Mouse (Mus musculus) limb, embryonic 15.5 days (tissue): ENCODE results near the gene Rabl6. TPM values are rescaled to one million over a fixed set of nuclear protein-coding genes. Genes with fewer than 3 reads are reported as not detected.

Experiments used
- ATAC-seq: fragments of 200-750 bp; cut with Nextera tagmentation; 2 replicates; pipeline ENCODE4 v1.8.0; 2017; ENCODE audit warnings: low read depth, moderate TSS enrichment; ENCODE audit not compliant: insufficient number of reproducible peaks, low FRiP score, low TSS enrichment
- H3K27ac ChIP-seq: fragments of 300-500 bp; sonication (generic); 2 replicates; pipeline ENCODE4 v1.5.1; 2015; ENCODE audit warnings: moderate library complexity, mild to moderate bottlenecking, inconsistent platforms
- H3K27me3 ChIP-seq: fragments of 300-500 bp; sonication (generic); 2 replicates; pipeline ENCODE4 v1.6.1; 2015; ENCODE audit warnings: inconsistent platforms
- H3K36me3 ChIP-seq: fragments of 300-500 bp; sonication (generic); 2 replicates; pipeline ENCODE4 v1.6.1; 2015; ENCODE audit warnings: inconsistent platforms
- H3K4me1 ChIP-seq: fragments of 300-500 bp; sonication (generic); 2 replicates; pipeline ENCODE4 v1.6.1; 2015; ENCODE audit warnings: inconsistent platforms
- H3K4me2 ChIP-seq: fragments of 300-500 bp; sonication (generic); 2 replicates; pipeline ENCODE4 v1.6.1; 2015; ENCODE audit warnings: mild to moderate bottlenecking, inconsistent platforms
- H3K4me3 ChIP-seq: fragments of 300-500 bp; sonication (generic); 2 replicates; pipeline ENCODE4 v1.5.1; 2015; ENCODE audit warnings: mild to moderate bottlenecking, inconsistent platforms
- H3K9ac ChIP-seq: fragments of 300-500 bp; sonication (generic); 2 replicates; pipeline ENCODE4 v1.6.1; 2015; ENCODE audit warnings: inconsistent platforms
- H3K9me3 ChIP-seq: fragments of 300-500 bp; sonication (generic); 2 replicates; pipeline ENCODE4 v1.6.1; 2016; ENCODE audit warnings: inconsistent platforms
- WGBS: fragments of 180-500 bp; shearing (Covaris S2); methylation state at CpG from one replicate; pipeline ENCODE4 v1.1.7; 2015; 5-methylcytosine and 5-hydroxymethylcytosine counted together
- polyA plus RNA-seq: library from polyadenylated mRNA; unstranded; fragments of >200 nt; fragmentation: Nextera tagmentation; extraction: Ambion mirVana; gene quantifications from 2 replicates; pipeline ENCODE4 v1.2.1, GENCODE M21; 2015

Rabl6 gene
- polyA plus RNA-seq, 1 experiment from 2014 or later = 73.6 TPM

GRCm38 (mm10) chr2:25533707-25534106 is 74.6 kb downstream of the Rabl6 start:
- no peak overlapping the region for H3K9ac ChIP-seq
- WGBS = 91% methylated on average over 2 of the region's 2 CpGs
- H3K4me3 ChIP-seq = no peak overlapping the region
- no peaks in the 10 kb centered on the region for H3K27me3 ChIP-seq
- no peaks in the 10 kb centered on the region for H3K9me3 ChIP-seq
- ATAC-seq = no peak
- peaks cover 79% of the 10 kb centered on the region for H3K36me3 ChIP-seq
- 0 out of 2 replicates have a peak, but pooled peaks cover 3% of the 10 kb centered on the region for H3K4me1 ChIP-seq
- H3K27ac ChIP-seq = no peak overlapping the region
- H3K4me2 ChIP-seq = no peak overlapping the region

Other genes starting within 250 kb of the Rabl6 start
- 16.9 and 23.6 TPM in 2 replicates for gene Uap1l1, start 242.8 kb downstream of the Rabl6 start, polyA plus RNA-seq
- gene Sapcd2, start 236.2 kb downstream of the Rabl6 start, polyA plus RNA-seq = 30.5 and 31.9 TPM in 2 replicates
- gene Entpd2, start 212.6 kb downstream of the Rabl6 start, polyA plus RNA-seq = 4.2 and 11.7 TPM in 2 replicates
- gene Npdc1, start 209.2 kb downstream of the Rabl6 start, polyA plus RNA-seq = 51.7 and 54.3 TPM in 2 replicates
- gene Fut7, start 185.3 kb downstream of the Rabl6 start, polyA plus RNA-seq = 0.18 TPM in 1 of 2 replicates, not detected in the other
- gene Abca2, start 179.8 kb downstream of the Rabl6 start, polyA plus RNA-seq = 4.2 and 5.9 TPM in 2 replicates
- gene Clic3, start 151.7 kb downstream of the Rabl6 start, polyA plus RNA-seq = 99.3 and 111 TPM in 2 replicates
- 49.9 and 56.9 TPM in 2 replicates for gene Paxx, start 147.4 kb downstream of the Rabl6 start, polyA plus RNA-seq
- gene Ptgds, start 138.5 kb downstream of the Rabl6 start, polyA plus RNA-seq = 4.1 and 9.1 TPM in 2 replicates
- gene Lcn12, start 114.6 kb downstream of the Rabl6 start, polyA plus RNA-seq = not detected in 2 replicates
- 73.0 and 81.4 TPM in 2 replicates for gene Fbxw5, start 107.8 kb downstream of the Rabl6 start, polyA plus RNA-seq
- 4.6 and 5.6 TPM in 2 replicates for gene C8g, start 106.8 kb downstream of the Rabl6 start, polyA plus RNA-seq
- 34.4 and 35.7 TPM in 2 replicates for gene Traf2, start 61.6 kb downstream of the Rabl6 start, polyA plus RNA-seq
- 388 and 396 TPM in 2 replicates for gene Edf1, start 50.7 kb downstream of the Rabl6 start, polyA plus RNA-seq
- 0.81 and 6.0 TPM in 2 replicates for gene Mamdc4, start 33.7 kb downstream of the Rabl6 start, polyA plus RNA-seq
- 129 and 139 TPM in 2 replicates for gene Phpt1, start 33.3 kb downstream of the Rabl6 start, polyA plus RNA-seq
- gene Ajm1, start 26.8 kb downstream of the Rabl6 start, polyA plus RNA-seq = 0.29 and 0.44 TPM in 2 replicates
- 0.12 and 0.14 TPM in 2 replicates for gene Ccdc183, start 9.2 kb upstream of the Rabl6 start, polyA plus RNA-seq
- gene Tmem141, start 13.5 kb upstream of the Rabl6 start, polyA plus RNA-seq = 27.3 and 28.7 TPM in 2 replicates
- 2.7 and 3.7 TPM in 2 replicates for gene Fcna, start 19.5 kb upstream of the Rabl6 start, polyA plus RNA-seq
- not detected in 2 replicates for gene Lcn8, start 44.6 kb upstream of the Rabl6 start, polyA plus RNA-seq
- not detected in 2 replicates for gene Lcn5, start 49.4 kb upstream of the Rabl6 start, polyA plus RNA-seq
- gene Lcn6, start 68.3 kb upstream of the Rabl6 start, polyA plus RNA-seq = not detected in 2 replicates
- gene Lcn10, start 74.2 kb upstream of the Rabl6 start, polyA plus RNA-seq = not detected in 2 replicates
- gene Obp2a, start 91.5 kb upstream of the Rabl6 start, polyA plus RNA-seq = not detected in 2 replicates
- gene Bmyc, start 98.2 kb upstream of the Rabl6 start, polyA plus RNA-seq = 92.0 and 94.5 TPM in 2 replicates
- gene Obp2b, start 128.5 kb upstream of the Rabl6 start, polyA plus RNA-seq = not detected in 2 replicates
- gene Lcn3, start 157.0 kb upstream of the Rabl6 start, polyA plus RNA-seq = not detected in 2 replicates
- gene Lcn11, start 168.5 kb upstream of the Rabl6 start, polyA plus RNA-seq = not detected in 2 replicates
- not detected in 2 replicates for gene Gm13539, start 173.7 kb upstream of the Rabl6 start, polyA plus RNA-seq
- not detected in 2 replicates for gene Glt6d1, start 207.3 kb upstream of the Rabl6 start, polyA plus RNA-seq
- not detected in 2 replicates for gene Lcn9, start 214.6 kb upstream of the Rabl6 start, polyA plus RNA-seq
- not detected in 2 replicates for gene Sohlh1, start 238.7 kb upstream of the Rabl6 start, polyA plus RNA-seq